Mouse (Mus musculus) intestine, embryonic 15.5 days (tissue): ENCODE measurements at regions not wholly inside any gene's neighbourhood (a gene's known extent, or its start where the extent isn't known, plus 50 kb on each side); places are given as distances from the start of the nearest gene placed in this dataset.

ENCODE experiments used
- ATAC-seq: fragments of 200-750 bp; cut with Nextera tagmentation; 2 replicates; pipeline ENCODE4 v1.8.0; 2017; ENCODE audit warnings: moderate TSS enrichment, moderate library complexity
- H3K27ac ChIP-seq: fragments of 300-500 bp; sonication (generic); 2 replicates; pipeline ENCODE4 v1.5.1; 2015; ENCODE audit warnings: mild to moderate bottlenecking, inconsistent platforms
- H3K27me3 ChIP-seq: fragments of 300-500 bp; sonication (generic); replicated peaks from 2 replicates; pipeline ENCODE4 v1.6.1; 2015; ENCODE audit warnings: inconsistent platforms
- H3K36me3 ChIP-seq: fragments of 300-500 bp; sonication (generic); 2 replicates; pipeline ENCODE4 v1.6.1; 2015; ENCODE audit warnings: inconsistent platforms
- H3K4me1 ChIP-seq: fragments of 300-500 bp; sonication (generic); replicated peaks from 2 replicates; pipeline ENCODE4 v1.6.1; 2015; ENCODE audit warnings: inconsistent platforms
- H3K4me2 ChIP-seq: fragments of 300-500 bp; sonication (generic); replicated peaks from 2 replicates; pipeline ENCODE4 v1.6.1; 2015; ENCODE audit warnings: mild to moderate bottlenecking, inconsistent platforms
- H3K4me3 ChIP-seq: fragments of 300-500 bp; sonication (generic); replicated peaks from 2 replicates; pipeline ENCODE4 v1.5.1; 2015; ENCODE audit warnings: inconsistent platforms
- H3K9ac ChIP-seq: fragments of 300-500 bp; sonication (generic); 2 replicates; pipeline ENCODE4 v1.6.1; 2015; ENCODE audit warnings: inconsistent platforms
- H3K9me3 ChIP-seq: fragments of 300-500 bp; sonication (generic); 2 replicates; pipeline ENCODE4 v1.6.1; 2016; ENCODE audit warnings: inconsistent platforms
- WGBS: fragments of 180-500 bp; shearing (Covaris S2); methylation state at CpG from one replicate; pipeline ENCODE4 v1.1.7; 2015; 5-methylcytosine and 5-hydroxymethylcytosine counted together

- no peaks in the 10 kb centered on the region for H3K4me1 ChIP-seq
- H3K4me3 ChIP-seq = no peak overlapping the region
- no peak for ATAC-seq
- no peaks in the 10 kb centered on the region for H3K9me3 ChIP-seq
- no peaks in the 10 kb centered on the region for H3K36me3 ChIP-seq
- H3K9ac ChIP-seq = no peak overlapping the region
- H3K27me3 ChIP-seq = no peaks in the 10 kb centered on the region
- 40% methylated on average over 5 of the region's 5 CpGs for WGBS
- no peak overlapping the region for H3K27ac ChIP-seq
- no peak overlapping the region for H3K4me2 ChIP-seq
Measured at GRCm38 (mm10) chr1:137839703-137840102, 335.8 kb downstream of the Ptprc start.

GRCm38 (mm10) chr1:137839263-137839662 is 336.2 kb downstream of the Ptprc start:
- Histone ChIP-seq H3K9ac (no peak overlapping the region), H3K4me1 (no peaks in the 10 kb centered on the region), H3K36me3 (no peaks in the 10 kb centered on the region), H3K27me3 (no peaks in the 10 kb centered on the region), H3K9me3 (no peaks in the 10 kb centered on the region), H3K4me3 (no peak overlapping the region), H3K27ac (no peak overlapping the region), H3K4me2 (no peak overlapping the region)
- no peak for ATAC-seq
- 52% methylated on average over 2 of the region's 2 CpGs for WGBS

- Histone ChIP-seq H3K4me2 (no peak overlapping the region), H3K36me3 (no peaks in the 10 kb centered on the region), H3K9ac (no peak overlapping the region), H3K27me3 (no peaks in the 10 kb centered on the region), H3K4me3 (no peak overlapping the region), H3K9me3 (no peaks in the 10 kb centered on the region), H3K27ac (no peak overlapping the region), H3K4me1 (no peaks in the 10 kb centered on the region)
- whole genome bisulfite sequencing = 61% methylated on average over 8 of the region's 8 CpGs
- no peak for ATAC-seq
Measured at GRCm38 (mm10) chr1:137838357-137838756, 337.2 kb downstream of the Ptprc start.

GRCm38 (mm10) chr1:137833535-137833934 is 342.0 kb downstream of the Ptprc start:
- Histone ChIP-seq H3K4me2 (no peak overlapping the region), H3K4me1 (no peaks in the 10 kb centered on the region), H3K36me3 (no peaks in the 10 kb centered on the region), H3K4me3 (no peak overlapping the region), H3K27me3 (no peaks in the 10 kb centered on the region), H3K27ac (no peak overlapping the region), H3K9ac (no peak overlapping the region), H3K9me3 (no peaks in the 10 kb centered on the region)
- no peak for ATAC-seq
- WGBS = 76% methylated on average over 3 of the region's 3 CpGs

- H3K9me3 ChIP-seq = no peaks in the 10 kb centered on the region
- no peak overlapping the region for H3K4me2 ChIP-seq
- no peak overlapping the region for H3K27ac ChIP-seq
- H3K9ac ChIP-seq = no peak overlapping the region
- H3K36me3 ChIP-seq = no peaks in the 10 kb centered on the region
- 60% methylated on average over 4 of the region's 4 CpGs for WGBS
- H3K27me3 ChIP-seq = no peaks in the 10 kb centered on the region
- ATAC-seq = no peak
- H3K4me3 ChIP-seq = no peak overlapping the region
- H3K4me1 ChIP-seq = no peaks in the 10 kb centered on the region
Measured at GRCm38 (mm10) chr1:137831284-137831683, 344.2 kb downstream of the Ptprc start.

GRCm38 (mm10) chr1:137827379-137827778 is 348.1 kb downstream of the Ptprc start:
- 67% methylated on average over 4 of the region's 4 CpGs for WGBS
- Histone ChIP-seq H3K9ac (no peak overlapping the region), H3K9me3 (no peaks in the 10 kb centered on the region), H3K4me1 (no peaks in the 10 kb centered on the region), H3K36me3 (no peaks in the 10 kb centered on the region), H3K27ac (no peak overlapping the region), H3K27me3 (no peaks in the 10 kb centered on the region), H3K4me2 (no peak overlapping the region), H3K4me3 (no peak overlapping the region)
- ATAC-seq = no peak

GRCm38 (mm10) chr1:137815401-137815888 is 360.1 kb downstream of the Ptprc start:
- no peaks in the 10 kb centered on the region for H3K27me3 ChIP-seq
- H3K4me1 ChIP-seq = no peaks in the 10 kb centered on the region
- 88% methylated on average over 4 of the region's 4 CpGs for WGBS
- H3K27ac ChIP-seq = no peak overlapping the region
- no peaks in the 10 kb centered on the region for H3K36me3 ChIP-seq
- H3K9me3 ChIP-seq = no peaks in the 10 kb centered on the region
- no peak overlapping the region for H3K9ac ChIP-seq
- no peak overlapping the region for H3K4me3 ChIP-seq
- H3K4me2 ChIP-seq = no peak overlapping the region
- ATAC-seq = no peak

GRCm38 (mm10) chr1:137814556-137814955 is 361.0 kb downstream of the Ptprc start:
- Histone ChIP-seq H3K9ac (no peak overlapping the region), H3K9me3 (no peaks in the 10 kb centered on the region), H3K4me3 (no peak overlapping the region), H3K4me2 (no peak overlapping the region), H3K4me1 (no peaks in the 10 kb centered on the region), H3K27me3 (no peaks in the 10 kb centered on the region), H3K36me3 (no peaks in the 10 kb centered on the region), H3K27ac (no peak overlapping the region)
- no peak for ATAC-seq
- WGBS = 87% methylated on average over 2 of the region's 2 CpGs

GRCm38 (mm10) chr1:137813716-137814115 is 361.8 kb downstream of the Ptprc start:
- H3K36me3 ChIP-seq = no peaks in the 10 kb centered on the region

GRCm38 (mm10) chr1:137811981-137812380 is 363.5 kb downstream of the Ptprc start:
- Histone ChIP-seq H3K4me3 (no peak overlapping the region), H3K4me2 (no peak overlapping the region), H3K27ac (no peak overlapping the region), H3K36me3 (no peaks in the 10 kb centered on the region), H3K4me1 (no peaks in the 10 kb centered on the region), H3K9me3 (no peaks in the 10 kb centered on the region), H3K27me3 (no peaks in the 10 kb centered on the region), H3K9ac (no peak overlapping the region)
- WGBS = 64% methylated on average over 4 of the region's 4 CpGs
- ATAC-seq = no peak

More at GRCm38 (mm10) chr1:137813716-137814115, 361.8 kb downstream of the Ptprc start:
- Histone ChIP-seq H3K27me3 (no peaks in the 10 kb centered on the region), H3K9me3 (no peaks in the 10 kb centered on the region), H3K4me2 (no peak overlapping the region), H3K4me1 (no peaks in the 10 kb centered on the region), H3K9ac (no peak overlapping the region), H3K27ac (no peak overlapping the region), H3K4me3 (no peak overlapping the region)
- no peak for ATAC-seq
- 83% methylated on average over 1 of the region's 1 CpGs for WGBS

- no peaks in the 10 kb centered on the region for H3K4me1 ChIP-seq
- H3K4me2 ChIP-seq = no peak overlapping the region
- no peaks in the 10 kb centered on the region for H3K9me3 ChIP-seq
- H3K9ac ChIP-seq = no peak overlapping the region
- H3K27ac ChIP-seq = no peak overlapping the region
- ATAC-seq = no peak
- H3K27me3 ChIP-seq = no peaks in the 10 kb centered on the region
- no peak overlapping the region for H3K4me3 ChIP-seq
- WGBS = 60% methylated on average over 8 of the region's 8 CpGs
- no peaks in the 10 kb centered on the region for H3K36me3 ChIP-seq
Measured at GRCm38 (mm10) chr1:137806742-137807141, 368.8 kb downstream of the Ptprc start.

- H3K36me3 ChIP-seq = no peaks in the 10 kb centered on the region
- no peak overlapping the region for H3K9ac ChIP-seq
- no peak for ATAC-seq
- 80% methylated on average over 8 of the region's 8 CpGs for WGBS
- no peak overlapping the region for H3K4me2 ChIP-seq
- H3K4me3 ChIP-seq = no peak overlapping the region
- H3K9me3 ChIP-seq = no peaks in the 10 kb centered on the region
- no peaks in the 10 kb centered on the region for H3K27me3 ChIP-seq
- H3K4me1 ChIP-seq = no peaks in the 10 kb centered on the region
- H3K27ac ChIP-seq = no peak overlapping the region
Measured at GRCm38 (mm10) chr1:137806252-137806651, 369.3 kb downstream of the Ptprc start.

- Histone ChIP-seq H3K4me1 (no peaks in the 10 kb centered on the region), H3K36me3 (no peaks in the 10 kb centered on the region), H3K4me2 (no peak overlapping the region), H3K27me3 (no peaks in the 10 kb centered on the region), H3K9me3 (no peaks in the 10 kb centered on the region), H3K4me3 (no peak overlapping the region), H3K27ac (no peak overlapping the region), H3K9ac (no peak overlapping the region)
- WGBS = 59% methylated on average over 4 of the region's 4 CpGs
- no peak for ATAC-seq
Measured at GRCm38 (mm10) chr1:137802119-137802518, 373.4 kb downstream of the Ptprc start.
